Mouse (Mus musculus): Measurements from ENCODE around the gene Adk. TPM values are rescaled to one million over a fixed set of nuclear protein-coding genes. Genes with fewer than 3 reads are reported as not detected.

Adk gene
- polyA plus RNA-seq, 1 experiment from 2014 or later, result 180 TPM

- Histone ChIP-seq H3K4me3 (ENCODE audit: low read depth, low read length) (peak overlapping the region; percentile 87), H3K9me3 (ENCODE audit: control insufficient read depth, low read length) (no peaks in the 10 kb centered on the region), H3K4me2 (ENCODE audit: low read length) (peak overlapping the region; percentile 91), H3K27me3 (replicated peaks; ENCODE audit: control insufficient read depth, insufficient read depth, low read length) (no peaks in the 10 kb centered on the region), H3K27ac (ENCODE audit: low read depth) (peak overlapping the region; percentile 94; the same call in 1 of the 2 replicates), H3K4me1 (replicated peaks; ENCODE audit: control insufficient read depth, insufficient read depth, low read length) (peaks cover 14% of the 10 kb centered on the region), H3K9ac (ENCODE audit: low read length) (peak overlapping the region; percentile 53), H3K36me3 (ENCODE audit: control insufficient read depth, insufficient read depth, low read length) (no peaks in the 10 kb centered on the region)
- WGBS, result 7% methylated on average over 8 of the region's 8 CpGs
- no peak for ATAC-seq (replicated peaks; ENCODE audit: low FRiP score, low TSS enrichment, low read depth)
- DNase-seq (ENCODE audit: low spot score), result no peak
Measured at GRCm38 (mm10) chr14:21053151-21053550, 777 bp downstream of the Adk start.

GRCm38 (mm10) chr14:21053586-21053985 is 1.2 kb downstream of the Adk start:
- Histone ChIP-seq H3K27ac (ENCODE audit: low read depth) (no peak overlapping the region), H3K9me3 (ENCODE audit: control insufficient read depth, low read length) (no peaks in the 10 kb centered on the region), H3K9ac (ENCODE audit: low read length) (no peak overlapping the region), H3K4me2 (ENCODE audit: low read length) (peak overlapping the region; percentile 91), H3K27me3 (replicated peaks; ENCODE audit: control insufficient read depth, insufficient read depth, low read length) (no peaks in the 10 kb centered on the region), H3K4me3 (ENCODE audit: low read depth, low read length) (peak overlapping the region; percentile 87), H3K36me3 (ENCODE audit: control insufficient read depth, insufficient read depth, low read length) (no peaks in the 10 kb centered on the region), H3K4me1 (replicated peaks; ENCODE audit: control insufficient read depth, insufficient read depth, low read length) (peaks cover 13% of the 10 kb centered on the region; the same call in 1 of the 2 replicates)
- 50% methylated on average over 7 of the region's 7 CpGs for WGBS
- DNase-seq (ENCODE audit: low spot score) (no peak), ATAC-seq (replicated peaks; ENCODE audit: low FRiP score, low TSS enrichment, low read depth) (no peak)

DNA sequence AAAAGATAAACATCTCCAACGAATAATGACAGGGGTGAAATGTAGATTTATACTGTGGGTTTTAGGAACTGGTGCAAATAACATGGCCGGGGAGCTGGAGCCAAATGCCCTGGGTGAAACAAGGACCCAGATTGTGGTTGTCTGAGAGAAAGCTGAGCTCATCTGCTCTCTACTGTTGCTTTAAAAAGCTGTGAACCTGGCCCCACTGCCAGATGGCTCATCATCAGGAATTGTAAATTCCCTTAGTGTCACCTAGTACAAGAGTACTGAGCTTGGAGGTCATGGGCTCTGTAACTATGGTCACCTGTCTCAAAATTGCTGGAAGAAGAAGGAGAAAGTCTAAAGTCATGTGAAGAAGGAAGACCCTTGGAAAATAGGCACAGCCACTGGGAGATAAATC is 6.6 kb downstream of the Adk start:
- Histone ChIP-seq H3K4me1 (replicated peaks; ENCODE audit: control insufficient read depth, insufficient read depth, low read length) (peaks cover 8% of the 10 kb centered on the region), H3K36me3 (ENCODE audit: control insufficient read depth, insufficient read depth, low read length) (no peaks in the 10 kb centered on the region), H3K9ac (ENCODE audit: low read length) (no peak overlapping the region), H3K27ac (ENCODE audit: low read depth) (no peak overlapping the region), H3K4me2 (ENCODE audit: low read length) (no peak overlapping the region), H3K4me3 (ENCODE audit: low read depth, low read length) (no peak overlapping the region), H3K27me3 (replicated peaks; ENCODE audit: control insufficient read depth, insufficient read depth, low read length) (no peaks in the 10 kb centered on the region), H3K9me3 (ENCODE audit: control insufficient read depth, low read length) (no peaks in the 10 kb centered on the region)
- 67% methylated on average over 2 of the region's 2 CpGs for WGBS
- ATAC-seq (replicated peaks; ENCODE audit: low FRiP score, low TSS enrichment, low read depth) (no peak), DNase-seq (ENCODE audit: low spot score) (no peak)

GRCm38 (mm10) chr14:21062766-21063513 is 10.6 kb downstream of the Adk start:
- Histone ChIP-seq H3K36me3 (ENCODE audit: control insufficient read depth, insufficient read depth, low read length) (no peaks in the 10 kb centered on the region), H3K27me3 (replicated peaks; ENCODE audit: control insufficient read depth, insufficient read depth, low read length) (no peaks in the 10 kb centered on the region), H3K9me3 (ENCODE audit: control insufficient read depth, low read length) (no peaks in the 10 kb centered on the region), H3K4me2 (ENCODE audit: low read length) (no peak overlapping the region), H3K4me1 (replicated peaks; ENCODE audit: control insufficient read depth, insufficient read depth, low read length) (peaks cover 14% of the 10 kb centered on the region), H3K9ac (ENCODE audit: low read length) (no peak overlapping the region), H3K27ac (ENCODE audit: low read depth) (0 out of 2 replicates have a peak overlapping the region, but pooled peaks have one; percentile 33), H3K4me3 (ENCODE audit: low read depth, low read length) (no peak overlapping the region)
- DNase-seq (ENCODE audit: low spot score), result no peak
- 38% methylated on average over 5 of the region's 5 CpGs for WGBS
- no peak for ATAC-seq (replicated peaks; ENCODE audit: low FRiP score, low TSS enrichment, low read depth)

GRCm38 (mm10) chr14:21064321-21064720 is 11.9 kb downstream of the Adk start:
- Histone ChIP-seq H3K9ac (ENCODE audit: low read length) (no peak overlapping the region), H3K4me1 (replicated peaks; ENCODE audit: control insufficient read depth, insufficient read depth, low read length) (peaks cover 14% of the 10 kb centered on the region), H3K4me2 (ENCODE audit: low read length) (no peak overlapping the region), H3K27me3 (replicated peaks; ENCODE audit: control insufficient read depth, insufficient read depth, low read length) (no peaks in the 10 kb centered on the region), H3K27ac (ENCODE audit: low read depth) (no peak overlapping the region), H3K4me3 (ENCODE audit: low read depth, low read length) (no peak overlapping the region), H3K36me3 (ENCODE audit: control insufficient read depth, insufficient read depth, low read length) (no peaks in the 10 kb centered on the region), H3K9me3 (ENCODE audit: control insufficient read depth, low read length) (no peaks in the 10 kb centered on the region)
- DNase-seq (ENCODE audit: low spot score) (no peak), ATAC-seq (replicated peaks; ENCODE audit: low FRiP score, low TSS enrichment, low read depth) (no peak)
- 16% methylated on average over 1 of the region's 1 CpGs for WGBS

- Histone ChIP-seq H3K27ac (ENCODE audit: low read depth) (no peak overlapping the region), H3K9me3 (ENCODE audit: control insufficient read depth, low read length) (no peaks in the 10 kb centered on the region), H3K36me3 (ENCODE audit: control insufficient read depth, insufficient read depth, low read length) (no peaks in the 10 kb centered on the region), H3K4me2 (ENCODE audit: low read length) (no peak overlapping the region), H3K4me1 (replicated peaks; ENCODE audit: control insufficient read depth, insufficient read depth, low read length) (peaks cover 14% of the 10 kb centered on the region), H3K27me3 (replicated peaks; ENCODE audit: control insufficient read depth, insufficient read depth, low read length) (no peaks in the 10 kb centered on the region), H3K4me3 (ENCODE audit: low read depth, low read length) (no peak overlapping the region), H3K9ac (ENCODE audit: low read length) (no peak overlapping the region)
- 32% methylated on average over 8 of the region's 8 CpGs for WGBS
- DNase-seq (ENCODE audit: low spot score) (no peak), ATAC-seq (replicated peaks; ENCODE audit: low FRiP score, low TSS enrichment, low read depth) (no peak)
Measured at GRCm38 (mm10) chr14:21065490-21066162, 13.3 kb downstream of the Adk start.

DNA sequence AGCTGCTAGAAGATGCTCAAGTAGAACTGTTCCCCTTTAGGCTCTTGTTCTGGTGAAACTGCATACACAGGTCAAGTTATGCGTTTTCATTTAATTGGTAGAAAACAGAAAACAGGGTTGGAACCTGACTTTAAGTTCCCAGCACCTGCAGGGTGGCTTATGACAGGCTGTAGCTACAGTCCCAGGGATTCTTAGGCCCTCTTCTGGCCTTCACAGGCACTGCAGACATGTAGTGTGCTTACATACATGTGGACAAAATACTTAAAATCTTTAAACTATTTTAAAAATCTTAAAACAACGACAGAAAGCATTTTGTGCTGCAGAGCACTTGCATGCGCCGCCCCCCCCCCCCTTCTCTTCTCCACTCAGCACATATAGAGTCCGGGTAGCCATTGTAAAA is 17.2 kb downstream of the Adk start:
- H3K27me3 ChIP-seq (replicated peaks; ENCODE audit: control insufficient read depth, insufficient read depth, low read length), result no peaks in the 10 kb centered on the region
- no peak for ATAC-seq (replicated peaks; ENCODE audit: low FRiP score, low TSS enrichment, low read depth)
- WGBS, result 87% methylated on average over 5 of the region's 5 CpGs

GRCm38 (mm10) chr14:21073981-21074380 is 21.6 kb downstream of the Adk start:
- Histone ChIP-seq H3K36me3 (ENCODE audit: control insufficient read depth, insufficient read depth, low read length) (no peaks in the 10 kb centered on the region), H3K4me1 (replicated peaks; ENCODE audit: control insufficient read depth, insufficient read depth, low read length) (peaks cover 20% of the 10 kb centered on the region), H3K27ac (ENCODE audit: low read depth) (no peak overlapping the region), H3K27me3 (replicated peaks; ENCODE audit: control insufficient read depth, insufficient read depth, low read length) (no peaks in the 10 kb centered on the region), H3K4me2 (ENCODE audit: low read length) (no peak overlapping the region), H3K4me3 (ENCODE audit: low read depth, low read length) (no peak overlapping the region), H3K9ac (ENCODE audit: low read length) (no peak overlapping the region), H3K9me3 (ENCODE audit: control insufficient read depth, low read length) (no peaks in the 10 kb centered on the region)
- ATAC-seq (replicated peaks; ENCODE audit: low FRiP score, low TSS enrichment, low read depth) (no peak), DNase-seq (ENCODE audit: low spot score) (no peak)
- WGBS, result 49% methylated on average over 3 of the region's 3 CpGs

More for the DNA sequence above, 17.2 kb downstream of the Adk start:
- H3K4me3 ChIP-seq (ENCODE audit: low read depth, low read length), result no peak overlapping the region
- H3K9ac ChIP-seq (ENCODE audit: low read length), result no peak overlapping the region
- H3K9me3 ChIP-seq (ENCODE audit: control insufficient read depth, low read length), result no peaks in the 10 kb centered on the region
- no peak overlapping the region for H3K27ac ChIP-seq (ENCODE audit: low read depth)
- DNase-seq (ENCODE audit: low spot score), result no peak
- H3K36me3 ChIP-seq (ENCODE audit: control insufficient read depth, insufficient read depth, low read length), result no peaks in the 10 kb centered on the region
- no peak overlapping the region for H3K4me2 ChIP-seq (ENCODE audit: low read length)
- peaks cover 4% of the 10 kb centered on the region; the same call in 1 of the 2 replicates for H3K4me1 ChIP-seq (replicated peaks; ENCODE audit: control insufficient read depth, insufficient read depth, low read length)
